Mouse (Mus musculus): ENCODE results near the gene Rab8a. TPM values are rescaled to one million over a fixed set of nuclear protein-coding genes. Genes with fewer than 3 reads are reported as not detected.
"Not testable (repeated sequence)": the region's sequence is repeated elsewhere in the genome, so short reads cannot be mapped to it uniquely, and the experiment has no call there.

Rab8a gene
- total RNA-seq (2021): 10 to 100 TPM; 49.6 to 55.4 TPM

DNA sequence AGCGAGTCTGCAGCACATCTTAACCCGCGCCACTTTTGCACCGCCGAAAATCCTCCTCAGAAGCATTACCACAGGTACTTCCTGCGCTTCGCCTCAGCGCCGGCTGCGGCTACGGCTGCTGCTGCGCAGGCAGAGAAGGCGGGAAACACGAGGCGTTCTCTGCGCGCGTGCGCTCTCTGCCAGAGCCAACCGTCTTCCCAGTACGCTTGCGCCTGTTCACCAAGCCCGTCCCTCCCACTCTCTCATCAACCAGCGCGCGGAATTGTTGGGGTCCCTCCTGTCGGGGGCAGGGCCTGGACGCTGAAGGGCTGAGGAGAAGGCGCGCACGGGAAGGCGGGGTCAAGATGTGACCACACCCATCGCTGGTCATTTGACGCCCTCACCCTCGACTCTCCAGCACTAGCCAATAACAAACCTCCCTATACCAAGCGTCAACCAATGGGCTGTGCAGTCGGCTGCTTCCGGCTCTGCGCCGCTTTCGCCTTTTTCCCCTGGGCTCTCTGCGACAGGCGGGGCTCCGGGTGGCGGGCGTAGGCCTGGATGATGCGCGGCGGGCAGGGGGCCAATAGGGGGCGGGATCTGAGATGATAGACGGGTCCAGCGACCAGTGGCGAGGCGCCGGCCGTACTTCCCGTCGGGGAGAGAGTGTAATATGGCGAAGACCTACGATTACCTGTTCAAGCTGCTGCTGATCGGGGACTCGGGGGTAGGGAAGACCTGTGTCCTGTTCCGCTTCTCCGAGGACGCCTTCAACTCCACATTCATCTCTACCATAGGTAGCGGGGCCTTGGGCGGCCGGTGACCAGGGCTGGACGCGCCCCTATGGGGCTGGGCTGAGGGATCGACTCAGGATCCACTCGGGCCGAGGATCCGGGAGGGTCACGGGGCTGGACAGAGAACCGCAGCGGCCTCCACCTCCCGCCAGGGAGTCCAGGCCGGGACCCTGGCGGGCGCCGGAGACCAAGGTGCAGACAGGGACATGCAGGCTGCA lies at the start of gene Rab8a:
TSS of gene Rab8a (plus strand) at position 494 of the 991 bp plus-strand sequence.
- DNase-seq: peak; percentile 100
- intact Hi-C loops (cut with DNase I): no loop called here

GRCm38 (mm10) chr8:72112486-72112885 lies 48.5 kb upstream of the Rab8a start:
- no peak for DNase-seq
- intact Hi-C loops (cut with DNase I): no loop called here

GRCm38 (mm10) chr8:72115202-72115601 lies 45.8 kb upstream of the Rab8a start:
- intact Hi-C loops (cut with DNase I): no loop called here
- DNase-seq: no peak

DNA sequence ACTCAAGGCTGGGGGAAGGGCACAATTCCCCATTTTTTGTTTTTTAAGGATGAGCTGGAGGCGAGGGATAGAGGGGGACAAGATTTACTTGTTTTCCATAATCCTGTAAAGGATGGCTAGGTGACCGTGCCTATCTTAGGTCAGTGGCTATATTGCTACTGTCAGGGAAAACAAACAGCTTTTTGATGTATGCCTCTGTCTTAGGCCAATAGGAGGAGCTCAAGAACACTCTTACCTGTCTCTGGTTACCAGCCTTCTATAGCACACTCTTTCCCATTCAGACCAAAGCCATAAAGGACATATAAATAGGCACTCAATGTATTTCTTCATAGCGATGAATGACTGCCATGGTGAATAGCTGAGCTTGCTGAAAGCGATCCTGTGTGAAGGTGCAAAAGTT lies 42.4 kb upstream of the Rab8a start:
- intact Hi-C loops (cut with DNase I): no loop called here
- no peak for DNase-seq

DNA sequence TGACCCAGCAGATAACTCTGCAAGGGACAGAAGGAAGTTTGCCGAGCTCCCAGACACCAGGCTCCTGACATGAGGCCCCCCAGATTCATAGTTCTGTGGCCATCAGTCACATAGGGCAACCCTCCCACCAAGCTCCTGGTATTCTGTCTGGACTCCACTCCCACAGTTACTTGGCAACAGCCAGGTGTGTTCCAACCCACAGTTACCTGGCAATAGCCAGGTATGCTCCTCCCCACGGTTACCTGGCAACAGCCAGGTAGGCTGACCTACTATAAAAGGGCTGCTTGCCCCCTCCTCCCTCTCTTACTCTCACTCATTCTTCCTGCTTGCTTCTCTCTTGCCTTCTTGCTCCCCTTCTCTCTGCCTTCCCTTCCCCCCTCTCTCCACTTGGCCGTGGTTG lies 39.5 kb upstream of the Rab8a start:
- intact Hi-C loops (cut with DNase I); DNase-seq: not testable (repeated sequence)

DNA sequence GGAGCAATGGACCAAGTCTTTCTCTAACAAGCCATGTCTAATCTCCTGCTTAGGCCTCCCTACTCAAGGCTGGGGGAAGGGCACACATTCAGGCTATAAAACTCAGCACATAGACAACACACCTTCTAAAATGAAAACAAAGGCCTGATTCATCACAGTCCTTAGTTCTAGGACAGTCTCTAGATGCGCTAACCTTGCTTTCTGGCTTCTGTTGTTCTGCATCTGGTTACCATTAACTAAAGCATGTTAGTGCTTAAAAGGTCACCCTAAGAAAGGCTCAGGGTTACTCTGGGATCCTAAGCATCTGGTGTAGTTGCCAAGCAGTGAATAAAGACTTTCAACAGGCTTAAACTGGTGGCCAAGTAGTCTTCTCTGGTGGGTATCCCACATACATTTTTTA lies 39.0 kb upstream of the Rab8a start:
- intact Hi-C loops (cut with DNase I): no loop called here
- no peak for DNase-seq

DNA sequence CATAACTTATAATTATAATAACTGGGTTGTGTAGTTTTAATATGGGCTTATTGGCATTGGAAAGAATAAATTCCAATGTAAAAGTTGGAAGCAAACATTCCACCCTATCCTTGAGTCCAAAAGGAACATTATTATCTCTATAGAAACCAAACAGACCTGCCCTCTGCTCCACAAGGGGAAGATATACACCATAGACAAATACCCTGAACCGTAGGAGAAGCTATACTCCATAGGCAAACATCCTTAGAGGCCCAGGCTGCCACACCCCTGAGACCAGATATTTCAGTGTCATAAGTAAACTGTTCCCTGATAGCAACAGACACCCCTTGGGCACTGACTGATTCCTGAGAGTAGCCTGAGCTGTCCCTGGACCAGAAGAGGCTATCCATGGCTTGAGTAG lies 33.2 kb upstream of the Rab8a start:
- intact Hi-C loops (cut with DNase I): no loop called here
- DNase-seq: no peak

GRCm38 (mm10) chr8:72131251-72131650 lies 29.7 kb upstream of the Rab8a start:
- intact Hi-C loops (cut with DNase I): no loop called here
- no peak for DNase-seq

DNA sequence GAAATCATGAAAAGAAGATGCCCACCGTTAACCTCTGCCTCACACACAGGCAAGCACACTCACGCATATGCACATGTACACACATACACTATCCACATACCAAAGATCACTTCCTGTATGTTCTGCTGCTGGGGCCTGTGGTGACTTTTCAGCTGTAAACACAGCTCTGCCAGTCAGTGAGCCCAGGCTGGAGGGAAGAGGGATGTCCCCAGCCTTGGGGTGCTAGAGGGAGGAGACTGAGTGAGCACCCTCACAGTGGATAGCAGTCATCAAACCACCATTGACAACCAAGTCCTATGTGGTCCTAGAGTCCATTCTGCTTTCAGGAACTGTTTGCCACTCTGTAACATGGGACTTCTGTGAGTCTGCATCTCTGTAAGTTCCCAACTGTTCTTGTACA lies 29.1 kb upstream of the Rab8a start:
- no peak for DNase-seq
- intact Hi-C loops (cut with DNase I): no loop called here

DNA sequence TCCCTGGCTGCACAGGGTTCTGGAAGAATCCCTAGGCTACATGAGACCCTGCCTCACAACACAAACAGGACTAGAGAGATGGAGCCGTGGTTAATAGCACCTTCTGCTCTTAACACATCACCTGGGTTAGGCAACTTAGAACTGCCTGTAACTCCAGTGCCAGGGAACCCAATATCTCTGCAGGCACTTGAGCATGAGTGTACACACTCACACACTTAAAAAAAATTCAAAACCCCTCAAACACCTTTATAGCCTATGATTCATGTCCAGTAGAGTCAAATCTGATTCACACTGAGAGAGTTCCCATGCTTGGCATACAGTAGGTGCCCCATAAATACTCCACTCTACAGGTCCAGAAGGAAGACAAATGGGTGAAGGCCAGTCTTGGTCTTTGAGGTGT lies 28.6 kb upstream of the Rab8a start:
- DNase-seq: no peak
- intact Hi-C loops (cut with DNase I): no loop called here

DNA sequence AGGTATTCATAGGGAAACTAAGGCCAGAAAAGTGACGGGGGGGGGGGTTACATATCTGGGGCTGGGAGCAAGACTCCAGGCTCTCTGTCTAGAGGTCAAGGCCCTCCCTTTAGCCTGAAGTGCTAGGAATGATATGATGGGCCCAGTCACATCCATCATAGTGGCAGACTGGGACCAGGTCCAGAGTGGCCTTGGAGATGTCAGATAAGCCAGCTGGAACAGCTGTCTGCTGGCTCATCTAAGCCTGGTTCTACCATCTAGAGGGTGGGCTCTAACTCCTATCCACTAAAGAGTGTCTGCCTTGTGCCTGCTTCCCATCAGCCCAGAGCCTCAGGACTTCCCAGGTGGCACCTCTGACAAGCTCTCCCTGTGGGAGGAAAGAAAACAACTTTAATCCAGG lies 28.1 kb upstream of the Rab8a start:
- intact Hi-C loops (cut with DNase I): no loop called here
- DNase-seq: no peak

GRCm38 (mm10) chr8:72133507-72133906 lies 27.5 kb upstream of the Rab8a start:
- no peak for DNase-seq
- intact Hi-C loops (cut with DNase I): no loop called here

GRCm38 (mm10) chr8:72134756-72135445 lies 26.1 kb upstream of the Rab8a start, which contains the start of gene Tpm4:
TSS of gene Tpm4 (plus strand) at chr8:72134975.
- DNase-seq: peak; percentile 78
- intact Hi-C loops (cut with DNase I): no loop called here

DNA sequence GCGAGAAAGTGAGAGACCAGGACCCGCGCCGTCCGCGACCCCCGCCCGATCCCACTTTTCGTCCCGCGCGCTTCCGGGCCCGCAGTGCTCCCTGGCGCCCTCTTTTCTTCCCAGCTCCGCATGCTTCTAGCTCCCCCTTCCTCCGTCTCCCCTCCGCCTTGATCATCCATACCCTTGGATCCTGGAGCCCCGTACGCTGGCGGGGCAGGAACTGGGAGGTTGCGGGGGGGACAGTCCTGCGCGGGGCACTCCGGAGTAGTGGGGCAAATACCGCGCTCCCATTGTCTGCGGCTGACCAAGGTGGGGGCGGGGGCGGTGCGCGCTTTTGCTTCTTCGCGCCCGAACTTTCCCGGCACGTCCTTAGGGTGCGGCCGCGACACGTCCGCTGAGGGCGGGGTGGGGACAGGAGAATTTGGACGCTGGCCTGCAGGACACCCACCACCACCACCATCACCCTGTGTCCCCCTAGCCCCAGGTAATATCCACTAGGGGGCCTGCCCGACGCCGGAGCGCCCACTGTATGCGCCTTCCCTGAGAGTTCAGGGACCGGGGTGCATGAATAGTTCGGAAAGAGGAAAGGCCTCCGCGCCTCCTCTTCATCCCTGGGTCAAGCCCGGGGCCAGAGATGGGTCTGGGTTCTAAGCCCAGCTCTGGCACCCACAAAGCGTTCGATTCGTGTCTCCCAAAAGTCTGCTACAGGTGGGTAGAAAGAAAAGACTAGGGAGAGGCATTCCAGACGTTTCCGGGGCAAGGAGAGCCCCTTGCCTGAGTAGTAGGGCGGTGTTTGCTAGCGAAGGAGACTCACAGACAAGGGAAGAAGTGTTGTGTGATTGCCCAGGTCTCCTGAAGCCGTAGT lies 25.3 kb upstream of the Rab8a start:
- intact Hi-C loops (cut with DNase I): no loop called here
- peak; percentile 61 for DNase-seq

GRCm38 (mm10) chr8:72136302-72136978 lies 24.6 kb upstream of the Rab8a start:
- peak; percentile 37 for DNase-seq
- intact Hi-C loops (cut with DNase I): no loop called here

DNA sequence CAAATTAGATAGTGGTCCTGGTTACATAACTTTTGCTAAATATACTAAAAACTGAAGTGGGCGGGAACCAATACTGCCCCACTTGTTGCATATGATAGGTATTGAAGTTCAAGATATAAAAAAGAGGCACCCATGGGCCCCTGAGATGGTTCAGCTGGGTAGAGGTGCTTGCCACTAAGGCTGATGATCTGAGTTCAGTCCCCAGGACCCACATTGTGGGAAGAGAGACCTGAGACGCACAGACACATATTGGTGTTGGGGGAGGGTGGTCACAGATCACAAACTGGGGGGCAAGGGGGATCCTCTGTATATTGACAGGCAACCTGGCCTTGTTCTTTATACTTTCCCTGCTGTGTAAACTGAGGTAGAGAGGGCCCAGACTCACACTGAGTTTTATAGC lies 23.6 kb upstream of the Rab8a start:
- no peak for DNase-seq
- intact Hi-C loops (cut with DNase I): no loop called here

DNA sequence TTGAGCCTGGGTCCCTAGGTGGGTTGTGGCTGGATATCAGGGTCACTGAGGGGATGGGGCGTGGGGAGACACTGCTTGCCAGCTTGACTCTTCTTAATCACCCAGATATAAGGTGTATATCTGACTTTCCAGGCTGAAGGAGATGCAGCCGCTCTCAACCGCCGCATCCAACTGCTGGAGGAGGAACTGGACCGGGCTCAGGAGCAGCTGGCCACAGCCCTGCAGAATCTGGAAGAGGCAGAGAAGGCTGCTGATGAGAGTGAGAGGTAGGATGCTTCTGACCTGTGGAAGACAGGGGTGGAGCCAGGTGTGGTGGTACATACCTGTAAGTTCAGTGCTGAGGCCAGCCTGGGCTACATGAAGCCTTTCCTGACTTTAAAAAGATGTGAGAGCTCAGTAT lies 22.5 kb upstream of the Rab8a start:
- intact Hi-C loops (cut with DNase I): no loop called here
- no peak for DNase-seq

DNA sequence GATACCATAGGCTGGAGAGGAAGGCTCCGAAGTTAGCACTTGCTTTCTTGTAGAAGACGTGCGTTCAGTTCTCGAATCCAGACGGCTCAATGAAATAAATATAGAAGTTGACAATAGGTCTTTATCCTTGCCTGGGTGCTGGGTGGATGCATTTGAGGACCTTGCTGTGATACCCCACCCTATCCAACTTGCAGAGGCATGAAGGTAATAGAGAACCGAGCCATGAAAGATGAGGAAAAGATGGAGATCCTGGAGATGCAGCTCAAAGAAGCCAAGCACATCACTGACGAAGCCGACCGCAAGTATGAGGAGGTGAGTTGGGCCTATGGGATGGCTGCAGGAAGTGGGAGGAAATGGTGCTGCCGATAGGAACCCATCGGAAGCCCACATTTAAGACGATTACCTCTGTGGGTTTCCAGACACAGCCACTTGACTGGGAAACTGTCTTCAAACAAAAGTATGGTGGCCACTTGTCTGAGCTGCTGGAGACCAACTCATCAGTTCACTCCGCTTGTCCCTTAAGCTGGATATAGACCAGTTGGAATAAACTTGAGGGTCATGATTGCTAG lies 17.7 kb upstream of the Rab8a start:
- intact Hi-C loops (cut with DNase I): no loop called here
- no peak for DNase-seq

- intact Hi-C loops (cut with DNase I): no loop called here
- DNase-seq: no peak
Observed at GRCm38 (mm10) chr8:72144345-72144975, 16.5 kb upstream of the Rab8a start.

DNA sequence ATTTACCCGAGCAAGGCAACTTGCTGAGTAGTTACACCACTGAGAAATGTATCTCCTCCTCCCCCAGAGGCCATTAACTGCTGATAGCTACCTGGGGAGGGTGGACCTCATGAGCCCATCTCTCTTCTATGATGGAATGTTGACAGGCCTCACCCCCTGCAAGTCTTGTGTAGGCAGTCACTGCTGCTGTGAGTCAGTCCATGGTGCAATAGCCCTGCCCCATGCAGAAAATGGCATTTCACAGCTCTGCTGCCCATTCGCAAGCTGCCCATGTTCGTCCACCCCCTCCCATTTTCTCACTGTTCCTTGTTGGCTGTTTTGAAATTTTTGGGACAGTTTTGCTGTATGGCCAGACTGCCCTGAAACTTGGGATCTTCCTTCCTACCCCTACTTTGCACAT lies 15.5 kb upstream of the Rab8a start:
- DNase-seq: no peak
- intact Hi-C loops (cut with DNase I): no loop called here

Data from left cerebral cortex, postnatal 4 days (tissue).